In genomic region chr8:115903853-115904420, GRCm38 (mm10) we compare ENCODE assay signal across 14 mouse cellular contexts.
A peak's percentile ranks its signal among the peaks of the same experiment; 100 is the strongest.
DNase-seq lines count a peak whose midpoint lies in the region; ATAC-seq and TF ChIP-seq lines count a peak whose summit lies in the region.
"Had no signal": no experiment of that assay in that cellular context is flagged by ENCODE, and none has a peak within 500 bp of the region (broad histone marks: within the 10 kb centered on the region; RNA-seq: fewer than 3 reads in every experiment).

No protein-coding gene starts in this region.

- H3K27me3 ChIP-seq in liver, adult 2 months (ENCODE audit: control insufficient read depth, insufficient read depth, low read length), result no peaks in the 10 kb centered on the region
- no peaks in the 10 kb centered on the region for H3K27me3 ChIP-seq in liver, embryonic 11.5 days (replicated peaks; ENCODE audit: control insufficient read depth, insufficient read depth, low read length)
- H3K27me3 ChIP-seq: heart, embryonic 12.5 days; hindbrain, embryonic 15.5 days; liver, embryonic 12.5 days had no signal

- H3K79me2 ChIP-seq in liver, adult 2 months (ENCODE audit: control insufficient read depth, insufficient read depth, low read length), result no peaks in the 10 kb centered on the region

- no peak overlapping the region for H3K27ac ChIP-seq in liver, adult 2 months (replicated peaks; ENCODE audit: insufficient read depth, low read depth, low read length)
- H3K27ac ChIP-seq in liver, embryonic 11.5 days (ENCODE audit: low read depth, low read length), result no peak overlapping the region
- H3K27ac ChIP-seq: hindbrain, embryonic 15.5 days; left cerebral cortex, adult 2 months; liver, embryonic 12.5 days had no signal

- H3K9ac ChIP-seq in liver, adult 2 months (ENCODE audit: low read depth, low read length), result no peak overlapping the region
- H3K9ac ChIP-seq in liver, embryonic 11.5 days (ENCODE audit: low read depth, low read length), result no peak overlapping the region
- H3K9ac ChIP-seq: heart, embryonic 12.5 days; hindbrain, embryonic 15.5 days; liver, embryonic 12.5 days had no signal

- H3K4me3 ChIP-seq in liver, adult 2 months (ENCODE audit: insufficient read depth, low read depth, low read length), result no peak overlapping the region
- no peak overlapping the region for H3K4me3 ChIP-seq in liver, embryonic 11.5 days (ENCODE audit: low read depth, low read length)
- H3K4me3 ChIP-seq: heart, embryonic 12.5 days; hindbrain, embryonic 15.5 days; left cerebral cortex, adult 2 months; liver, embryonic 12.5 days; myocyte had no signal

- DNase-seq in liver, adult 2 months (ENCODE audit: extremely low read depth, low read depth, low spot score), result peak; percentile 55
- DNase-seq in liver, embryonic 11.5 days (ENCODE audit: low spot score), result no peak
- peak; percentile 97 for DNase-seq in brain, adult 2 months (ENCODE audit: low read depth, low spot score)
- DNase-seq in cerebellum, adult 18-20 months, result peak; percentile 89 to 90
- DNase-seq in kidney, adult 9 months, result peak; percentile 65
- no peak for DNase-seq in left cerebral cortex, postnatal 14 days (ENCODE audit: low spot score in 2 of 2)
- DNase-seq in frontal cortex, postnatal 14 days (ENCODE audit: low spot score in 2 of 2), result no peak
- DNase-seq: retina, postnatal 1 day; thymus, postnatal 36 days had no signal

- no peaks in the 10 kb centered on the region for H3K9me3 ChIP-seq in liver, embryonic 11.5 days (ENCODE audit: control insufficient read depth, low read length)
- H3K9me3 ChIP-seq: heart, embryonic 12.5 days; hindbrain, embryonic 15.5 days; liver, embryonic 12.5 days had no signal

- intact Hi-C loops in left cerebral cortex, postnatal 14 days (cut with DNase I), result no loop called here

- no peak for TF ChIP-seq POLR2A in liver, adult 2 months (IDR thresholded peaks at IDR 0.05; ENCODE audit: extremely low read depth, insufficient read depth, low read length)

- no peak for ATAC-seq in liver, embryonic 11.5 days (replicated peaks; ENCODE audit: low FRiP score)
- ATAC-seq: liver, embryonic 12.5 days had no signal

- no peaks in the 10 kb centered on the region for H3K36me3 ChIP-seq in liver, adult 2 months (ENCODE audit: control insufficient read depth, insufficient read depth, low read length)
- no peaks in the 10 kb centered on the region for H3K36me3 ChIP-seq in liver, embryonic 11.5 days (ENCODE audit: control insufficient read depth, insufficient read depth, low read length)
- H3K36me3 ChIP-seq: heart, embryonic 12.5 days; hindbrain, embryonic 15.5 days; liver, embryonic 12.5 days had no signal

- no peak overlapping the region for H3K4me2 ChIP-seq in liver, embryonic 11.5 days
- H3K4me2 ChIP-seq: heart, embryonic 12.5 days; hindbrain, embryonic 15.5 days; liver, embryonic 12.5 days had no signal

- H3K4me1 ChIP-seq in liver, adult 2 months (ENCODE audit: control insufficient read depth, insufficient read depth, low read length), result no peaks in the 10 kb centered on the region
- H3K4me1 ChIP-seq in liver, embryonic 11.5 days (replicated peaks; ENCODE audit: control insufficient read depth, insufficient read depth, low read length), result no peaks in the 10 kb centered on the region
- H3K4me1 ChIP-seq: heart, embryonic 12.5 days; hindbrain, embryonic 15.5 days; liver, embryonic 12.5 days had no signal

- no peak for TF ChIP-seq CTCF in liver, adult 2 months (IDR thresholded peaks at IDR 0.05; ENCODE audit: low read depth, low read length)

- 38% methylated on average over 6 of the region's 6 CpGs for WGBS in liver, adult 2 months
- 83% methylated on average over 6 of the region's 6 CpGs for WGBS in liver, embryonic 11.5 days

Comparison
In these comparisons a context has a peak if more than half of its experiments do, and no peak if none do; other contexts are left out.
1. DNase-seq: peak in liver, adult 2 months (single experiment), brain, adult 2 months (single experiment), cerebellum, adult 18-20 months (2 of 2) and kidney, adult 9 months (single experiment); none in liver, embryonic 11.5 days (single experiment), left cerebral cortex, postnatal 14 days (0 of 2) and frontal cortex, postnatal 14 days (0 of 2).